Comparison of ENCODE assay signal across 22 mouse cellular contexts in genomic region chr16:33177722-33178121, GRCm38 (mm10). TPM values are rescaled to one million over a fixed set of nuclear protein-coding genes. Genes with fewer than 3 reads are reported as not detected.
DNase-seq lines count a peak whose midpoint lies in the region; ATAC-seq and TF ChIP-seq lines count a peak whose summit lies in the region.
"Had no signal": no experiment of that assay in that cellular context is flagged by ENCODE, and none has a peak within 500 bp of the region (broad histone marks: within the 10 kb centered on the region; RNA-seq: fewer than 3 reads in every experiment).

No protein-coding gene starts in this region.

- DNase-seq in gastrocnemius, adult 2 months: no peak
- DNase-seq in gastrocnemius, postnatal 4 days (ENCODE audit: low spot score in 2 of 2): no peak
- DNase-seq in midbrain, embryonic 11.5 days (ENCODE audit: low spot score, missing footprints): peak; percentile 33
- no peak for DNase-seq in layer of hippocampus, adult 18-20 months (ENCODE audit: low spot score in 2 of 2)
- DNase-seq in thymus, adult 2 months: no peak
- DNase-seq: cerebellum, adult 11 months; cerebellum, adult 8-10 months; cerebellum, postnatal 14 days; embryo, embryonic 11 days; gastrocnemius, postnatal 10 days had no signal

- no peak for TF ChIP-seq CTCF in gastrocnemius, adult 2 months (IDR thresholded peaks at IDR 0.05)
- TF ChIP-seq CTCF in thymus, adult 2 months (IDR thresholded peaks at IDR 0.05; ENCODE audit: borderline replicate concordance, control insufficient read depth, extremely low read depth, insufficient read depth, low read length, poor library complexity): no peak

- intact Hi-C loops in gastrocnemius, adult 2 months (cut with DNase I): no loop called here

- H3K9ac ChIP-seq in midbrain, embryonic 11.5 days (ENCODE audit: low read length): no peak overlapping the region
- no peak overlapping the region for H3K9ac ChIP-seq in midbrain, embryonic 16.5 days (ENCODE audit: low read depth, low read length)
- H3K9ac ChIP-seq: embryonic facial prominence, embryonic 15.5 days; hindbrain, embryonic 14.5 days had no signal

- WGBS in midbrain, embryonic 11.5 days: 94% methylated on average over 4 of the region's 4 CpGs
- WGBS in midbrain, embryonic 16.5 days: 86% methylated on average over 4 of the region's 4 CpGs
- 55% methylated on average over 4 of the region's 4 CpGs for WGBS in macrophage (ENCODE audit: missing documents)
- 67% methylated on average over 4 of the region's 4 CpGs for WGBS in thymus, adult 2 months

- H3K79me2 ChIP-seq in macrophage (ENCODE audit: inconsistent target): no peaks in the 10 kb centered on the region

- H3K4me1 ChIP-seq in midbrain, embryonic 11.5 days (ENCODE audit: control insufficient read depth, insufficient read depth, low read length): no peaks in the 10 kb centered on the region
- no peaks in the 10 kb centered on the region; the same call in 1 of the 2 replicates for H3K4me1 ChIP-seq in midbrain, embryonic 16.5 days (ENCODE audit: control insufficient read depth, insufficient read depth, low read length)
- peaks cover 5% of the 10 kb centered on the region for H3K4me1 ChIP-seq in thymus, adult 2 months (replicated peaks; ENCODE audit: control insufficient read depth, insufficient read depth, low read length)
- H3K4me1 ChIP-seq: embryonic facial prominence, embryonic 15.5 days had no signal

- ATAC-seq in midbrain, embryonic 11.5 days (ENCODE audit: low FRiP score): no peak
- ATAC-seq in midbrain, embryonic 16.5 days: no peak
- ATAC-seq: activated CD4-positive, CD25-positive, alpha-beta regulatory T cell, adult 4 months; CD4-positive, CD25-positive, alpha-beta regulatory T cell, adult 4 months; forebrain, embryonic 14.5 days; Patski had no signal

- TF ChIP-seq POLR2A in thymus, adult 2 months (IDR thresholded peaks at IDR 0.05; ENCODE audit: control insufficient read depth, extremely low read depth, insufficient read depth, low read length, poor library complexity): no peak

- H3K4me3 ChIP-seq in gastrocnemius, adult 2 months: no peak overlapping the region
- no peak overlapping the region for H3K4me3 ChIP-seq in midbrain, embryonic 11.5 days (ENCODE audit: low read depth, low read length)
- no peak overlapping the region for H3K4me3 ChIP-seq in midbrain, embryonic 16.5 days (ENCODE audit: low read depth, low read length)
- no peak overlapping the region for H3K4me3 ChIP-seq in macrophage (ENCODE audit: inconsistent target)
- H3K4me3 ChIP-seq in thymus, adult 2 months (ENCODE audit: control insufficient read depth, insufficient read depth, low read length): no peak overlapping the region
- H3K4me3 ChIP-seq: embryonic facial prominence, embryonic 15.5 days; erythroblast, embryonic 14.5 days; forebrain, embryonic 10.5 days; heart, embryonic 12.5 days; hindbrain, embryonic 10.5 days had no signal

- no peaks in the 10 kb centered on the region for H3K9me3 ChIP-seq in midbrain, embryonic 11.5 days (ENCODE audit: control insufficient read depth, low read length)
- H3K9me3 ChIP-seq in midbrain, embryonic 16.5 days (replicated peaks; ENCODE audit: control insufficient read depth, low read length, poor library complexity, severe bottlenecking): no peaks in the 10 kb centered on the region
- H3K9me3 ChIP-seq: embryonic facial prominence, embryonic 15.5 days; forebrain, embryonic 10.5 days; hindbrain, embryonic 10.5 days had no signal

- peak overlapping the region; percentile 77; the same call in 1 of the 2 replicates for H3K27ac ChIP-seq in gastrocnemius, adult 2 months
- no peak overlapping the region for H3K27ac ChIP-seq in midbrain, embryonic 11.5 days (ENCODE audit: low read depth, low read length)
- H3K27ac ChIP-seq in midbrain, embryonic 16.5 days (ENCODE audit: low read length): no peak overlapping the region
- H3K27ac ChIP-seq in macrophage: peak overlapping the region; percentile 96
- H3K27ac ChIP-seq in thymus, adult 2 months (ENCODE audit: control insufficient read depth, insufficient read depth, low read length): no peak overlapping the region
- H3K27ac ChIP-seq: embryonic facial prominence, embryonic 15.5 days; forebrain, embryonic 10.5 days; hindbrain, embryonic 10.5 days; hindbrain, embryonic 14.5 days had no signal

- H3K4me2 ChIP-seq in midbrain, embryonic 11.5 days: no peak overlapping the region
- H3K4me2 ChIP-seq in midbrain, embryonic 16.5 days (ENCODE audit: low read length): no peak overlapping the region

- H3K27me3 ChIP-seq in midbrain, embryonic 11.5 days (ENCODE audit: control insufficient read depth, insufficient read depth, low read length): no peaks in the 10 kb centered on the region
- H3K27me3 ChIP-seq in midbrain, embryonic 16.5 days (ENCODE audit: control insufficient read depth, insufficient read depth, low read depth, low read length): no peaks in the 10 kb centered on the region
- no peaks in the 10 kb centered on the region for H3K27me3 ChIP-seq in thymus, adult 2 months (ENCODE audit: control insufficient read depth, insufficient read depth, low read length)
- H3K27me3 ChIP-seq: embryonic facial prominence, embryonic 15.5 days; heart, embryonic 12.5 days; Patski had no signal

- no peaks in the 10 kb centered on the region for H3K36me3 ChIP-seq in midbrain, embryonic 11.5 days (ENCODE audit: control insufficient read depth, insufficient read depth, low read length)
- H3K36me3 ChIP-seq in midbrain, embryonic 16.5 days (ENCODE audit: control insufficient read depth, insufficient read depth, low read length): no peaks in the 10 kb centered on the region
- H3K36me3 ChIP-seq in macrophage (ENCODE audit: inconsistent target): no peaks in the 10 kb centered on the region
- no peaks in the 10 kb centered on the region for H3K36me3 ChIP-seq in thymus, adult 2 months (ENCODE audit: control insufficient read depth, insufficient read depth, low read length)
- H3K36me3 ChIP-seq: embryonic facial prominence, embryonic 15.5 days; forebrain, embryonic 10.5 days; heart, embryonic 12.5 days; hindbrain, embryonic 10.5 days had no signal

RNA-seq across cellular contexts. Expression of gene Osbpl11, which starts 7.1 kb away (rescaled TPM):
- 10 to 100 TPM; 15.5 to 15.6 TPM for total RNA-seq in gastrocnemius, adult 2 months (2021)
- 10 to 100 TPM; 17.8 to 20.2 TPM for total RNA-seq in gastrocnemius, postnatal 4 days (2021)
- 24.5 and 25.2 TPM in 2 replicates for polyA plus RNA-seq in midbrain, embryonic 11.5 days (2014; fragmentation: Nextera tagmentation; extraction: Ambion mirVana)
- polyA plus RNA-seq in midbrain, embryonic 16.5 days (2015; fragmentation: Nextera tagmentation; extraction: Ambion mirVana): 15.0 and 16.8 TPM in 2 replicates
- 100 to 1,000 TPM in 6 of 26 experiments, 10 to 100 TPM in 20; 19.8 to 154 (median 51.0) TPM for total RNA-seq in macrophage (2018; cell fraction: chromatin; rRNA removed)
- total RNA-seq in macrophage (2018; cell fraction: cytosol; rRNA removed): 100 to 1,000 TPM in 3 of 26 experiments, 10 to 100 TPM in 23; 21.4 to 113 (median 53.4) TPM
- total RNA-seq in macrophage (2018; cell fraction: nucleus; rRNA removed): 100 to 1,000 TPM in 4 of 26 experiments, 10 to 100 TPM in 22; 34.6 to 144 (median 55.3) TPM
- polyA plus RNA-seq in macrophage (2018): 41.2 to 73.0 TPM (median 51.8 TPM) in 3 replicates
- 10 to 100 TPM; 20.1 to 20.7 TPM for total RNA-seq in layer of hippocampus, adult 18-20 months (2021)
- 26.5 and 28.8 TPM in 2 replicates for polyA plus RNA-seq in thymus, adult 2 months (2012; rRNA removed)

Comparison
In these comparisons a context has a peak if more than half of its experiments do, and no peak if none do; other contexts are left out.
1. H3K27ac ChIP-seq: peak in gastrocnemius, adult 2 months (single experiment) and macrophage (single experiment); none in midbrain, embryonic 11.5 days (single experiment), midbrain, embryonic 16.5 days (single experiment) and thymus, adult 2 months (single experiment).